Mouse (Mus musculus) gastrocnemius, postnatal 25 days (tissue): ENCODE results near the gene Vps11. TPM values are rescaled to one million over a fixed set of nuclear protein-coding genes. Genes with fewer than 3 reads are reported as not detected.
"Not testable (repeated sequence)": the region's sequence is repeated elsewhere in the genome, so short reads cannot be mapped to it uniquely, and the experiment has no call there.

Experiments used
- DNase-seq: peaks from one replicate; pipeline ENCODE4 v3.0.0; 2022
- long read RNA-seq, 2 experiments: library from polyadenylated mRNA; stranded (forward); transcript quantifications; one replicate each; pipeline ENCODE4 v2.0.0; 2021
- total RNA-seq, 2 experiments: library from RNA; stranded (reverse); gene quantifications; 1 replicate in 1 of 2; 2 replicates in 1 of 2; pipeline ENCODE4 v1.2.3; 2021

The Vps11 gene
- total RNA-seq = 10 to 100 TPM; 13.5 to 14.5 TPM
- long read RNA-seq, experiment 1, transcript Vps11-201 (16 exons, 3,536 nt) = major isoform, 10 of 14 reads
- long read RNA-seq, experiment 1, partial matches to known transcripts = 2 of 14 reads
- long read RNA-seq, experiment 1, other reads (novel, unspliced or antisense) = 2 of 14 reads
- long read RNA-seq, experiment 2, transcript Vps11-201 (16 exons, 3,536 nt) = major isoform, 41 of 48 reads
- long read RNA-seq, experiment 2, partial matches to known transcripts = 3 of 48 reads
- long read RNA-seq, experiment 2, other reads (novel, unspliced or antisense) = 4 of 48 reads

DNA sequence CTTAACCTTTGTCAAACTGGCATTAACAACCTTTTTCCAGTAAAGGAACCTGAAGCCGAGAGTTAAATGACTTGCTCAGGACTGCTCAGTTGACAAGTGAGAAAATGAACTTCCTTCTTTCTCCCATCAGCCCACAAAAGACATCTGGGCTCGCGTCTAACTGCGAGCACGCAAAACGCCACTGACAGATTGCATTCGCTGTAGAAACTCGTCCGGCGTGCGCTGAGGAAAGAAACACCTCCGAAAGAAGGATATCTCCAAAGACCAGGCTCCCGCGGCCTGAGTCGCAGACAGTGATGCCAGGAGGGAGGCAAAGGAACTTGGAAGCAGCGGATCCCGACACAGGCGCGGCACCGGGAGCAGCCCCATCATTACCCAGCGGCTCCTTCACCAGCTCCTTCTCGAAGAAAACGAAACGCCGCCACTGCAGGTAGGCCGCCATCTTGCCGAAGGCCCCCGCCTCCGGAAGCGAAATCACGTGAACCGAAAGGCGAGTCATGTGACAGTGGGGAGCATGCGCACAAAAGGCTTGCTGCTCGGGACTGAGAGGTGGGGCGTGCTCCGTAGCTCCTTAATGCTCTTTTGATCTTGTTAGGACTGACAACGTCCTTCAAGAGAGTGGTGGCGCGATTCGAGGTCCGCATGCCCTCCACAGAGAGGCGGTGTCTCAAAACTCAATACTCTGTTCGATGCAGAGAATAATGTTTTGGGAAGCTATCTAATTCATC lies at the start of gene Vps11:
Gene Vps11 (minus strand): TSS at position 481 of the 728 bp plus-strand sequence.
- peak; percentile 93 for DNase-seq

DNA sequence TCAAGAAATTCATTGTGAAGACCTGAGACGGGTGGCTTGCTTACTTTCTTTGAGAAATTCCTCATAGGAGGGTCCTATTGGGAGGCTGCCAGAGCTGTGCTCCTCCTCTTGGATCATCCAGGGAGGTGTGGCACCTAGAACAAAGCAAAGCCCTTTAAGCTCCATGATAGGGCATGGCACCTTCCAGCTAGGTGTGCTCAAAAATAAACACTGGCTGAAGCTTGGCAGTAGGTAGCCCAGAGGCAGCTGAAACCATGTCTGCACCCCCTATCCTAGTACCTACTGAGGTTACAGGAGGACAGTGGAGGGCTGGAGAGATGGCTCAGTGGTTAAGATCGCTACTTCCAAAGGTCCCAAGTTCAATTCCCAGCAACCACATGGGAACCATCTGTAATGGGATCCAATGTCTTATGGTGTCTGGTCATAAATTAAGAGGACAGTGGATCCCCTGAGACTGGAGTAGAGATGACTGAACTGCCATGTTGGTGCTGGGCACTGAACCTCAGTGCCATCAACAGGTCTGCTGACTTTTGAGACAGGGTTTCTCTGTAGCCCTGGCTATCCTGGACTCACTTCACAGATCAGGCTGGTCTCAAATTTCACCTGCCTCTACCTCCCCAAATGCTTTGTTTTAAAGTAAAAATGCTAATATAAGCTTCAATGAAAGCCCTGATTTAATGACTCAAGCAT lies 49.3 kb upstream of the Vps11 start:
- no peak for DNase-seq

DNA sequence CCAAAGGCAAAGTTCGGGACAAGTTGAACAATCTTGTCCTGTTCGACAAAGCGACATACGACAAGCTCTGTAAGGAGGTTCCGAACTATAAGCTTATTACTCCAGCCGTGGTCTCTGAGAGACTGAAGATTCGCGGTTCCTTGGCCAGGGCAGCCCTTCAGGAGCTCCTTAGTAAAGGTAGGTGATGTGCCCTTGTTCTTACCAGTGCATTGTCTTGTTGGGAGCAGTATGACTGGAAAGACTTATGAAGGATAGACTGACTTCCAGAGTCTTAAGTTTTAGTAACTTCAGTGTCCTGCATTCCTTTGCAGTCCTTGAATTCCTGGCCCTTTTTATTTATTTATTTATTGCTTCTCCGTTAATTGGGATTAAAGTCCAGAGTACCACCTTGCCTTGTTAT lies 47.2 kb upstream of the Vps11 start:
- not testable (repeated sequence) for DNase-seq

DNA sequence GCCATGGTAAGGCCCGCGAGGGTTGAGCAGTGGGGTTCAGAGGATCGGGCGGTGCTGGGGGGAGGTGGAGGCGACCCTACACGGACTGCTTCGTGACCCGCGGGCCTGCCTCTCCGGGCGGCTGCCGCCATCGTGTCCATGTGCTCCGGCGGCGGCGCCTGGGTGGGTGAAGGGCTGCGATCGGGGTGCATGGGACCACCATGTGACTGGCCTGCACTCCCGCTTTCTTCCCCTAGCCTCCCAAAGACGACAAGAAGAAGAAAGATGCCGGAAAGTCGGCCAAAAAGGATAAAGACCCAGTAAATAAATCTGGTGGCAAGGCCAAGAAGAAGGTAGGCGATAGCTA lies 46.3 kb upstream of the Vps11 start:
- no peak for DNase-seq

DNA sequence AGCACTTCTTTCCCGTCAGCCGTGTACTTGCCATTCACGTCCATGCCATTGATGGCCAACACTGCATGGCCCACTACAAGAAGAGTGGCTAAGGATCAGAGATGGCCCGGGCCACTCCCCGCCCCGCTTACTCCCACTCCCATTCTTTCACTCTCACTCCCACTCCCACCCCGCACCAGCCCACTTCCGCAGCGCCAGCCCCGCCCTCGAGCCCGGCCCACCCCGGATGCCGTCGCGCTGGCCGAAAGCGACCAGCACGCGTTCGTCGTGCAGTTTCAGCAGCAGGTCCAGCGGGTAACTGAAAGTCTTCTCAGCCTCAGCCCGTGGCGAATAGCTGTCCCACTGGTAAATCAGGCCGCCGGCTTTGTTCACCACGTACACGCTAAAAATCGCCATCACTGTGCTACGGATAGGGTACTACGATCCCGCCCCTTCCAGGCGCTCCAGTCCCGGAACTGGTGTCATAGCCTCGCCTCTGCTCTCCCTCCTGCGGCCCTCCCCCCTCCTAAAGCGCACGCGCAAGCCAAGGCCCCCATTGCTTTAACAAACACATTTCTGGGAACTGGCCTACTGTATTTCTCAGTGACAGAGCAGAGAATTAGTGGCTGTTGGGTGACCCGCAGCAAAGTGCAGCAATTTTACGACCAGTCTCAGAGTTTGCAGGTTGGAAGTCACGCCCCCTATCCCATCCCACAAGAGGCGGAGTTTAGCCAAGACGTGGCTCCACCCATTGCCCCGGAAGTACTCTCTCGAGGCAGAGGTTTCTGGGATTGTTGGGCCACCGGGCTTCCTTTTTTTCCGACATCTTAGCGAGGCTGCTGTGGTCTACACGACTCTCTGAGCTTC lies 45.7 kb upstream of the Vps11 start, which contains the start of the genes Rps25 and Trappc4:
Gene Rps25 (plus strand): TSS at position 234 of the 846 bp plus-strand sequence.
Gene Trappc4 (minus strand): TSS at position 695 of the 846 bp plus-strand sequence.
- peak; percentile 88 for DNase-seq

DNA sequence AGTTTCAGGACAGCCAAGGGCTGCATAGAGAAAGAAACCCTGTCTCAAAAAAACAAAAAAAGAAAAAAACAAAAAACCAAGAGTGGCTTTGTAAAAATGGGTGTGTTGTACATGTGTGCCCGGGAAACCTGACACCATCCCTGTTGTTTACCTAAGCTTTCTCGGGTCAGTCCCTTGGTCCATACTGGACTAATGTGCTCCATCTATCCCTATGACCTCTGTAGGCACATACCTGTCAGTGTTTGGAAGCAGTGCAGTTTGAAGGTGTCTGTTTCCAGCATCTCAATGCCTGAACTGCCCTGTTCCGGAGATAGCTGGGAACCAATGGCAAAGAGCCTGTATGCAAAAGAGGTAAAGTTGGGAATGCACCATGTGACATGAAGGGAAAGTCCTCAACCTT lies 43.5 kb upstream of the Vps11 start:
- DNase-seq = no peak

DNA sequence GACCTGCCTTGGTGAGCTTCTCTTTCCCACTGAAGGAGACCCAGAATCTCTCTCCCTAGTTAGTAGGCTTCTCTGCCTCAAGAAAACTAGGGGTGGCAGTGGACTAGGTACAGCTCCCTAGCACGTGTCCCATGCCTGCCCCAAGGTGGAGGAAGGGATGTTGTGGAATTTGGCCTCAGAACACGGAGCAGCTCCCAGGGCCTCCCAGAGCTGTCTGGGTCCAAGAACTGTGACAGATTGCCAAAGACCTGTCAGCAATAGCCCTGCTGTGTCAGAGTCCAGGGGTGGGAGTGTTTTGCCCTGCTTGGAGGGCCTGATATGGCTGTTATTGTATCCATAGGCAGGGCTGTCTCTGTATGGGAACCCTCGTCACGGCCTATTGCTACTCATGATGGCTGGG lies 39.6 kb upstream of the Vps11 start:
- peak; percentile 46 for DNase-seq

DNA sequence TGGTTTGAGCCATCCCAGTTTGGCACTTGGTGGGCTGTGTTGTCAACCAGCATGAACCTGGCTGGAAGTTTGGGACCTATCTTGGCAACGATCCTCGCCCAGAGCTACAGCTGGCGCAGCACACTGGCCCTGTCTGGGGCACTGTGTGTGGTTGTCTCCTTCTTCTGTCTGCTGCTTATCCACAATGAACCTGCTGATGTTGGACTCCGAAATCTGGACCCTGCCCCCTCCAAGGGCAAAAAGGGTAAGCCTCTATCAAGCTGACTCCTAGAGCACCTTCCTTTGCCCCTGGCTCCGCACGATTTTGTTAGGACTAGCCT lies 38.3 kb upstream of the Vps11 start:
- DNase-seq = no peak

DNA sequence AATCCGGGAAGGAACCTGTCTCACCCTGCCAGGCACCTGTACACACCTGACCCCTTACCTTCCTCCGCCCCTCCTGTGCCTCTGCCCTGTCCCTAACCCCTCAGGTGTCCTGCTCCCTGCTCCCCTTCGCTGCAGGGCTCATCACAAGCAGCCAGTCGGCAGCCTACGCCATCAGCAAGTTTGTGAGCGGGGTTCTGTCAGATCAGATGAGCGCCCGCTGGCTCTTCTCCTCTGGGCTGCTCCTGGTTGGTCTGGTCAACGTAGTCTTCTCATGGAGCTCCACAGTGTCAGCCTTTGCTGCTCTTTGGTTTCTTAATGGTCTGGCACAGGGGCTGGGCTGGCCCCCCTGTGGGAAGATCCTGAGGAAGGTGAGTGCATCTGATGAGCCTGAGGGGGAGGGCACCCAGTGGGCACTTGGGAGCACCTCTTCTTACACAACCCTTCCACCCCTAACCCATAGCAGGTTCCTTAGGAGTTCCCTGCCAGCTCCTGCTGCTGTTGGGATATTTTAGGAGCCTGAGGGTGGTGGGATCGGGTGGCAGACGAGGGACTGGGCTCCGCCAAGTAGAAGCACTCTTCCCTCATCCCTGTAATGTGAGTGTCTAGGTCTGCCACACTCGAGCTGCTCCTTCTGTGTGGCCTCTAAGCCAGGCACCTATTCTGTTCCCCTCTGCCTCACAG lies 37.8 kb upstream of the Vps11 start:
- DNase-seq = peak; percentile 71

DNA sequence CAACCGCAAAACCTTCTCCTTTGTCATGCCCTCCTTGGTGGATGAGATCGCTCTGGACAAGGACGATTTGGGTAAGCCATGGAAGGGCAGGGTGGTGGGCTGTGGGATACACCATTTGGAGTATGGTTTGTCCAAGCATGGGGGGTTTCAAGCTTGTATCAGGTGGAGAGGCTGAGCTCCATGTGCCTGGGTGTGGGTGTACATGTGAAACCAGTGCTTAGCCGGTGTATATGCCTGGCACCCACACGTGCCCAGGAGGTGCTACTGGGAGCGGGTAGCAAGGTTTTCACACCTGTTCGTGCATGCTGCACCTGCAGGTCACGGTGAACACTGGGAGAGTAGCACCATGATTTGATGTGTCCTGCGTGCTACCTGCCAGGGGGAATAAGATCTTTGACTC lies 37.1 kb upstream of the Vps11 start:
- no peak for DNase-seq

DNA sequence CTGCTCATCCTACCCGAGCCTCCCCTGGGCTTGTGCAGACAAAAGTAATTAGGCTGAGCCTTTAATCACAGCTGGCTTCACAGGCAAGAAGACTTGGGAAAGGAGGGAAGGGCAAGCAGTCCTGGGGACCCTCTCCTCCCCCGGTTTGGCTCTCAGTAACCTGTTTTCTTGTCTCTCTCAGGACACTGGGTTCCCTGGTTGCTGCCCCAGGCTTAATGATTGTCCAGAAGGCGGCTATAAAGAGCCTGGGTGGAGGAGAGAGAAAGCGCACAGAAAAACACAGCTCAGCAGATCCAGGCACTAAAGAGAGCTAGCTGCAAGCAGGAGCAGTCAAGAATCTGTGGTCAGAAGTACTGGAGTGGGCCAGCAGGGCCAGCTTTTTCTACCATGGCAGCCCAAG lies 36.6 kb upstream of the Vps11 start:
- DNase-seq = peak; percentile 35

DNA sequence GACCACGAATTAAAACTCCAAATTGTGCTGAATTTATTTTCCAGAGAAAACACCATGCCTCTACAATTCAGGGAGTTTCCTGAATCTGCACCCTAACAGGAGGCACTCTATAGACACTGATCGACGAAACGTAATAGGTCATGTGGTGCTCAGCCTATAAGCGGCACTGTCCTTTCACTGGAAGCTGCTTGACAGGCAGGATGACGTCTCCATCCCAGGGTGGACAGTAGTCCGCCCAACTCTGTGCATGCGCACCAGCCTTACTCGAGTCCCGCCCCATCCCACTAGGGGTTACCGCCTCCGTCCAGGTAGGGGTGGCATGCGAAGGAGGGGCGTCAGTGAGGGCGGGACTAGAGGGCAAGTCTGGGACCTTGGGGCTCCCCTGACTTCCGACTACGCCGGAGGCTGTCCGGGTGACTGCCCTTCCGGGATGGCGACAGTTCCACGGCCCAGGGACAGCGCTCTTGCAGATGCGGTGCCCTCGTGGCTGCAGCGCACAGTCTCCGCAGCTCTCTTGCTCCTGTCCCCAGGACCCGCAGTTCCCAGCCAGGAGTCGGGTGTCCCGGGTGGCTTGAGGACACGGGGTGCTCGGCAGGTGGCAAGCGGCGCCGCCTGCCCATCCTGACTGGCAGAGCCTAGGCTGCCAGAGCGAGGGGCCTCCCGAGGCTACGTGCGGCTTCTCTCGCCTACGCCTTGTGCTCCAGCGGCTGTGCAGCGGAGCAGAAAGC lies 35.4 kb upstream of the Vps11 start, which contains the start of gene Slc37a4:
Gene Slc37a4 (plus strand): TSS at position 169 of the 728 bp plus-strand sequence.
- peak; percentile 96 for DNase-seq

DNA sequence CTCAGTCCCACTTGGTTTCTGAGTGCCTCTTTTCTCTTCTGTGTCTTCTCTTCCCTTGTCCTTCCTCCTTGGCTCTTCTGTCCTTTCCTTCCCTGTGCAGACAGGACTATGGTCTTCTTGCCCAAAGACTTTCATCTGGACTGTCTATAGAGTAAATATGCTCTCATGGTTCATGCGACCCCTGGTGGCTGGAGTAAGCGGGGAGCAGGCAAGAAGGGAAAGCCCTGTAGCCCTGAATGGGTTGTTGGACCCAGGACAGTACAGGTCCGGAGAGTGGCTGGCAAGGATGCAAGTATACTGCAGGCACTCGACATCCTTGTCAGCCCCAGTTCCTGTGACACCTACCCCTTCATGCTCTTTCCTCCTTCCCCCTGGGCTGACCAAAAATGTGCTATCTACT lies 30.0 kb upstream of the Vps11 start:
- peak; percentile 54 for DNase-seq

DNA sequence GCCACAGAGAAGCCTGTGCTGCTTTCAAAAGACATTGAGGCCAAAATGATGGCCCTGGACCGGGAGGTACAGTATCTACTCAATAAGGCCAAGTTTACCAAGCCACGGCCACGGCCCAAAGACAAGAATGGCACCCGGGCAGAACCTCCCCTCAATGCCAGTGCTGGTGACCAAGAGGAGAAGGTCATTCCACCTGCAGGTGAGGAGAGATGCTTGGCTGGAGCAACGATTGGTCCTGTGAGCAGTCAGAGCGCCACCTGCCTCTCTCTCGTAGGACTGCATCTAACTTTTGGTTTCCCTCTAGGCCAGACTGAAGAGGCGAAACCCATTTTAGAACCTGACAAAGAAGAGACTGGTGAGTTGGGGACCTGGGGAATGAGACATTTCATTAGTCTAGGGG lies 27.8 kb upstream of the Vps11 start:
- DNase-seq = no peak

DNA sequence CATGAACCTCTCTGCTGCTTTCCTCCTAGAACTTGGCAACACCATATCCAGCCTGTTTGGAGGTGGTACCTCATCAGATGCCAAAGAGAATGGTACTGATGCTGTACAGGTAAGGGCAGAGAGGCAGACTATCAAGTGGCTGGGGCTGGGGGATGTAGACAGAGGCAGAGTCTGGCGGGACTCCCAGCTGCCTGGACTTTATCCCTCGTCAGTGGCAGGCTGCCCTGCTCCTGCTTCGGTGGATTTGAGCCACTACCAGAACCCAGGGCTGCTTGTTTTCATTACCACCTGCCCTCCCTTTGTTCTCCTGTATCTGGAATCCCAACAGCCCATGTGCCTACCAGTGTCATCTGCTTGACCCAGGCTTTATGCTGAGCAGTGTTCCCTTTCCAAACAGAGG lies 25.8 kb upstream of the Vps11 start:
- no peak for DNase-seq

DNA sequence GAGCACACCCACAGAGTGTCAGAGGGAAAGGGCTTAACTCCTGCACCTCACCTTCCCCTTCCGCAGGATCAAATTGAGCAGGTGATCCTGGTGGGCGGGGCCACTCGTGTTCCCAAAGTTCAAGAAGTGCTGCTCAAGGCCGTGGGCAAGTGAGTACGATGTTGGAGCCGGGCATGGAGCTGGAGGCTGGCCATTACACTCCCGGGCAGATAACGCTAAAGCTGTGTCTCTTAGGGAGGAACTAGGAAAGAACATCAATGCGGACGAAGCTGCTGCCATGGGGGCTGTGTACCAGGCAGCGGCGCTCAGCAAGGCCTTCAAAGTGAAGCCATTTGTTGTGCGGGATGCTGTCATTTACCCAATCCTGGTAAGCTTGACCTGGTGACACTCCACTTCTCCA lies 23.1 kb upstream of the Vps11 start:
- DNase-seq = no peak

DNA sequence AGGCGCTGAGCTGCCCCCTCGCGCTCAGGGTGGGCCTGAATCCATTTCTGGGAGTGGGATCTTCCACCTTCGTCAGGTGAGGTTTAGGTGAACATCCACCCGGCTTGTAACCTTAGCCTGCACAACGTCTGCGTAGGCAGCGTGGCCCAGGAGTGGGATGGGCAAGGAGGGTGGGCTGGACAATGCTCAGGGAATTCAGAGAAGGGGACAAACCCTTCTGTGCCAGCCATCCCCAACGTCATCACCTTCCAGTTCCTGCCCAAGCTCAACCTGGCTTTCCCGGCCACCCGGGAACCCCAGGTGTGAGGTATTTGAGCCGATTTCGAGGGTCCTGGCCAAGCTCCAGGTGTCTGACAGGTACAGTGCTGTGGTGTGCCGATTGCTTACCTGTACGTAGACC lies 18.4 kb upstream of the Vps11 start:
- no peak for DNase-seq

DNA sequence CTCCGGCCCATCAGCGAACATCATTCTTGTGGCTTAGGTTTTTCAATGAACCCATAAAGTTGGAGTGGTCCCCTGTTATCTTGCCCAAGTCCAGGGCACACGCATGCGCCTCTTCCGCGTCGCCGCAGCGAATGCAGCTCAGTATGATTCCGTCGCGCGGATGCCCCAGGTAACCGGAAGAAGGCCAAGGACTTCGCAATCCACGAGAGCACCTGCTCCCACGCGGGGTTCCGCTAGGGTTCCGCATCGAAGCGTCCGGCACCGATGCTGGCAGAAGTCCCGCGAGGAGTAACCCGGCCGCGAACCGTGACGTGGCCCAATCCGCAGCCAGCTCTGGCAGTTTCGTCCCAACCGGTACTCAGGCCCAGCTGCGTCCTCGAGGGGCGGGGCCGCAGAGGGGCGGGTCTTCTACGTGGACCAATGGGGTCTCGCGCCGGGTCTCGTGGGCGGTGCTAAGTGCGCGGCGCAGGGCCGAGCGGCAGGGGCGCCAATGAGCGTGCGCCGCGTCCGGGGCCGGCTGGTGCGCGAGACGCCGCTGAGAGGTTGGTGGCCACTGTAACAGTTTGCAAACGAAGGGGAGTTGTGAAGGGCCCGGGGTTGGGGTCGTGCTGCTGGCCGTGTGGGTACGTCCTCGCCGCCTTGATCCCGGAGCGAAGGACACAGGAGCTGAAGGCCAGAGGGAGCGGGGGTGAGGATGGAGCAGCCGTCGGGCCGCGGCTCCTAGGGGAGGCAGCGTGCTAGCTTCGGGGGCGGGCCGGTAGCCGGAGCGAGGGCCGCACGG lies 17.8 kb upstream of the Vps11 start, which contains the start of gene Hyou1:
Gene Hyou1 (plus strand): TSS at position 437 of the 781 bp plus-strand sequence.
- peak; percentile 99 for DNase-seq

DNA sequence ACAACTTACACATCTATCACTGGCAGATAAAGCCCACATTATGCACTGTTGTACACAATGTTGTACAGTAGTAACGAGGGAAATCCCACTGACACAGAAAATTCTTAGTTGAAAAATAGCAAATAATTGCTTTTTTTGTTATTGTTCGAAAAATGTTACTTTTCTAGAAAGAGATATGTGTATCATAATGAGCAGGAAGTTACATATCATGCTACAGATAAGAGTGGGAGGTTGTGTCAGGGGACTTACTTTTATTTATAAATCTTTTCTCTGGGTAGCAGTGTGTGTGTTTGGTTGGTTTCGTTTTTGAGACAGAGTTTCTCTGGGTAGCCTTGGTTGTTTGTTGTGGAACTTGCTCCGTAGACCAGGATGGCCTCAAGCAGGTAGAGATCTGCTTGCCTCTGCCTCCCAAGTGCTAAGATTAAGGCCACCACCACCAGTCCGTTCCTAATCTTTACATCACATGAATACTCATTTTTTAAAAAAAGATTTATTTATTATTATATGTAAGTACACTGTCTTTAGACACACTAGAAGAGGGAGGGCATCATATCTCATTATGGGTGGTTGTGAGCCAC lies 16.8 kb upstream of the Vps11 start:
- no peak for DNase-seq

DNA sequence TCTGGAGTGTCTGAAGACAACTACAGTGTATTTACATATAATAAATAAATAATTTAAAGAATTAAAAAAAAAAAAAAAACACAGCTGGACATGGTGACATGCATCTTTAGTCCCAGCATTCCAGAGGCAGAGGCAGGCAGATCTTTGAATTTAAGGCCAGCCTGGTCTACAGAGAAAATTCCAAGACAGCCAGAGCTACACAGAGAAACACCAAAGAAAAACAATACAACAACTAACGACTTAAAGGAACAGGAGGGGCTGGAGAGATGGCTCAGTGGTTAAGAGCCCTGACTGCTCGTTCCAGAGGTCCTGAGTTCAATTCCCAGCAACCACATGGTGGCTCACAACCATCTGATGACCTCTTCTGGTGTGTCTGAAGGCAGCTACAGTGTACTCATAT lies 15.9 kb upstream of the Vps11 start:
- not testable (repeated sequence) for DNase-seq
